Mouse (Mus musculus) ES-E14 (cell line): Measurements from ENCODE around the gene Susd5. TPM values are rescaled to one million over a fixed set of nuclear protein-coding genes. Genes with fewer than 3 reads are reported as not detected.
"Not testable (repeated sequence)": the region's sequence is repeated elsewhere in the genome, so short reads cannot be mapped to it uniquely, and the experiment has no call there.

Experiments
- DNase-seq: peaks from one replicate; pipeline ENCODE4 v3.0.0-alpha.2; 2013; ENCODE audit warnings: low read depth, low spot score
- H3K27ac ChIP-seq: 2 replicates; pipeline ENCODE4 v1.5.1; 2012; ENCODE audit warnings: low read depth, mild to moderate bottlenecking, low read length, moderate library complexity, mixed read lengths; ENCODE audit not compliant: poor library complexity, insufficient read depth, severe bottlenecking
- H3K36me3 ChIP-seq: 2 replicates; pipeline ENCODE4 v1.6.1; 2012; ENCODE audit warnings: mild to moderate bottlenecking, low read length, moderate library complexity, mixed read lengths; ENCODE audit not compliant: control insufficient read depth, poor library complexity, insufficient read depth, severe bottlenecking
- H3K4me1 ChIP-seq, 2 experiments: fragments of 150-350 bp in 1 of 2; sonication (generic) in 1 of 2; 2 replicates each; pipeline ENCODE4 v1.6.1; 2012; ENCODE audit warnings: low read length in 2 of 2, mild to moderate bottlenecking in 1 of 2, mixed read lengths in 1 of 2; ENCODE audit not compliant: control insufficient read depth in 2 of 2, insufficient read depth in 2 of 2, poor library complexity in 1 of 2
- H3K4me3 ChIP-seq, 2 experiments: fragments of 150-350 bp in 1 of 2; sonication (generic) in 1 of 2; 2 replicates each; pipeline ENCODE4 v1.5.1; 2012; ENCODE audit warnings: low read length in 2 of 2, low read depth in 1 of 2, mild to moderate bottlenecking in 1 of 2, mixed read lengths in 1 of 2; ENCODE audit not compliant: insufficient read depth in 1 of 2, poor library complexity in 1 of 2, severe bottlenecking in 1 of 2
- H3K9ac ChIP-seq: 2 replicates; pipeline ENCODE4 v1.6.1; 2012; ENCODE audit warnings: low read depth, mild to moderate bottlenecking, low read length, mixed read lengths; ENCODE audit not compliant: poor library complexity, insufficient read depth, severe bottlenecking
- H3K9me3 ChIP-seq: fragments of 150-350 bp; sonication (generic); 2 replicates; pipeline ENCODE4 v1.6.1; 2012; ENCODE audit warnings: low read depth, mild to moderate bottlenecking, low read length; ENCODE audit not compliant: control insufficient read depth, insufficient read depth
- CHD2 ChIP-seq: IDR thresholded peaks from 2 replicates; pipeline ENCODE4 v1.6.1; 2014; ENCODE audit warnings: mild to moderate bottlenecking, low read depth, low read length, inconsistent platforms
- HCFC1 ChIP-seq: IDR thresholded peaks from 2 replicates; pipeline ENCODE4 v1.6.1; 2012; ENCODE audit warnings: low read length, inconsistent platforms, borderline replicate concordance; ENCODE audit not compliant: insufficient read depth
- MAFK ChIP-seq: IDR thresholded peaks from 2 replicates; pipeline ENCODE4 v1.6.1; 2014; ENCODE audit warnings: mild to moderate bottlenecking, low read depth, low read length, inconsistent platforms; ENCODE audit not compliant: insufficient read depth
- ZC3H11A ChIP-seq: IDR thresholded peaks from 2 replicates; pipeline ENCODE4 v1.6.1; 2012; ENCODE audit warnings: low read depth, mild to moderate bottlenecking, inconsistent platforms, low read length, borderline replicate concordance
- ZNF384 ChIP-seq: IDR thresholded peaks from 2 replicates; pipeline ENCODE4 v1.6.1; 2012; ENCODE audit warnings: low read depth, low read length, inconsistent platforms
- in situ Hi-C, 2 experiments: fragments of 600-800 bp; cut with MboI; formaldehyde crosslinking; loops; one replicate each; pipeline ENCODE4 v1.15.1; 2025; ENCODE audit warnings: low sequenced_read_pairs in 2 of 2, inconsistent platforms in 1 of 2; ENCODE audit not compliant: unreplicated experiment in 2 of 2
- total RNA-seq: library from RNA; depleted of rRNA; stranded (reverse); fragments of 300-350 nt; gene quantifications from 2 replicates; pipeline ENCODE4 v1.2.3, GENCODE M21; 2012

The Susd5 gene
- total RNA-seq, 1 experiment, result 0.98 TPM

DNA sequence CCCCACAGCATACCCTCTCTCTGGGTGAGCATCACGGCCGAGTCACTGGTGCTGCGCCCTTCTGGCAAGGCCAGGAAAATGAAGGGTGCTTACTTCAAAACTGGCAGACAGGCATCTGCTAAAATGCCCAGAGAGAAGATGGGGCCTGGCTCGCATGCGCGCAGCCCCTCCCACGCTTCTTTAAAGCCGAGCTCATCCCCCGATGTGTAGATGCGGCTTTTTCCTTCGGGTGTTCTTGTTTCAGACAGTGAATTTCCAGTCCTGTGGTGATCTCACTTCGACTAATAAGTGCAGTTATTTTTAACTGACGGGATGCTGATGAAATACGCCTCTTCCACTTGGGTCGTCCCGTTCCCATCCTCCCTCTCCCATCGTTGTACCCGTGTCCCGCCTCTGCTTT is 16.7 kb downstream of the Susd5 start:
- peaks cover 2% of the 10 kb centered on the region in 2 experiments; a peak in 1 of 4 replicates for H3K4me1 ChIP-seq
- DNase-seq, result no peak
- H3K4me3 ChIP-seq, result no peak overlapping the region
- no peaks in the 10 kb centered on the region for H3K9me3 ChIP-seq
- TF ChIP-seq HCFC1 (no peak), ZC3H11A (no peak)
- no peak overlapping the region for H3K9ac ChIP-seq
- no peak overlapping the region for H3K27ac ChIP-seq
- no peaks in the 10 kb centered on the region for H3K36me3 ChIP-seq
- in situ Hi-C loops, result no loop called here

DNA sequence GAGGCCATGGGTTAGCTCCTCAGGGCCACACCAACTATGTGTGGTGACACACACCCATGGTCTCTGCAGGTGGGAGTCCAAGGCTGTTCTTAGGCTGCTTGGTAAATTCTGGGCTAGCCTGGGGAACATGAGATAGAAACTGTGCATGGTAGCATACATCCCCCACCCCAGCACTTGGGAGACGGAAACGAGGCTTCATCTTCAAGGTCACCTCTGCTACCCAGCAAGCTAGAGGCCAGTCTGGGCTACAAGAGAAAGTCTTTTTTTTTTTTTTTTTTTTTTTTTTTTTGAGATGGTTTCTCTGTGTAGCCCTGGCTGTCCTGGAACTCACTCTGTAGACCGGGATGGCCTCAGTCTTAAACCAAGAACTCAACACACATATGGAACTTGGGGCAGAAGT is 29.5 kb downstream of the Susd5 start:
- in situ Hi-C loops, result no loop called here
- no peak for DNase-seq
- Histone ChIP-seq H3K9ac (no peak overlapping the region), H3K9me3 (no peaks in the 10 kb centered on the region), H3K4me1 (peaks cover 16 to 17% of the 10 kb centered on the region in 2 experiments), H3K27ac (no peak overlapping the region), H3K4me3 (no peak overlapping the region), H3K36me3 (no peaks in the 10 kb centered on the region)
- TF ChIP-seq ZC3H11A (no peak), MAFK (no peak), HCFC1 (no peak), CHD2 (no peak), ZNF384 (peak; percentile 85)

DNA sequence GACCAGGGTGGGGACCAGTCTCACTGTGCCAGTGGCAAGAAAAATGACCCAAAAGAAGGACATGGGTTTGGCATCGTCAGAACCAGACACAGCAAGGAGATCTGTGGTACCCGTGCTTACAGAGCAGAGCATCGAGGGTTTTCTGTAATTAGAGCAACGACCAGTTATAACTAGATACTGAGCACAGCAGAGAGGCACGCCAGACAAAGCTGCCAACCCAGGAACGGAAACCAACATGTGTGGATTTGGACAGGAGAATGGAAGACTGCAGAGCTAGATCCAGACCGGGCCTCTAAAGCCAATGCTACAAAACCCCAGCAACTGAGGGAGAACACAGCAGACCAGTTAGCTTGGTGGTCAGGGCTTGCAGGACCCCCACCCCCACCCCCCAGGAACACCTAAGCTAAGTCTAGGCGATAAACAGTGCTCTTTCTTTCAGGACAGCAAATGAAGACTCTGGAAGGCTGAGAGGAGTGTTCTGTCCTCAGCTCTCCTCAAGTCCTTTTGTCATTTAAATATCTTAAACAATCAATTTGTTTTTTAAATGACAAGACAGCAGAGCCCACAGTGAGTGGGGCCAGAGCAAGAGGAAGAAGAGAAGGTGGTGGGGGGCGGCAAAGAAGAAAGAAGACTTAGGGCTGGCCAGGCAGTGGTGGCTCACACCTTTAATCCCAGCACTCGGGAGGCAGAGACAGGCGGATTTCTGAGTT is 30.3 kb downstream of the Susd5 start:
- H3K27ac ChIP-seq, result no peak overlapping the region
- DNase-seq, result peak; percentile 47
- TF ChIP-seq MAFK, result no peak
- no peaks in the 10 kb centered on the region for H3K9me3 ChIP-seq
- peaks cover 16 to 19% of the 10 kb centered on the region in 2 experiments for H3K4me1 ChIP-seq
- H3K4me3 ChIP-seq, result no peak overlapping the region
- no peaks in the 10 kb centered on the region for H3K36me3 ChIP-seq
- no peak overlapping the region for H3K9ac ChIP-seq
- in situ Hi-C loops, result no loop called here

DNA sequence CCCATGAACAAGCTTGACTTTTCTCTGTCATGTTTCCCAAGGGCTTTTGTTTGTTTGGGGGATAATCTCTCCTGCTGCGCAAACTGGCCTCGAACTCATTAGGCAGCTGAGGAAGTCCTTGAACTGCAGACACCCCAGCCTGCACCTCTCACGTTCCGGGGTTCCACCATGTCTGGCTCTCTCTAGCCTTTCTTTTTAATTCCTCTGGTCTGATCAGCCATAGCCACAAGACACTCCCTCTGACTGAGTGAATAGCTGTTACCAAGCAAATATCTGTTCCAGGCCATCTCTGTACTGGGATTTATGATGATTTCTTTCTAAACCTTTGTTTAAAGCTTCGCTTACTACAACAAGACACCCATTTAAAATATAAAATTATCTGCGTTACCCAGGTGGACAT is 31.9 kb downstream of the Susd5 start:
- H3K4me3 ChIP-seq, H3K36me3 ChIP-seq, H3K27ac ChIP-seq, DNase-seq, H3K9ac ChIP-seq, in situ Hi-C loops, H3K9me3 ChIP-seq: not testable (repeated sequence)
- H3K4me1 ChIP-seq, result peaks cover 16 to 19% of the 10 kb centered on the region in 2 experiments

DNA sequence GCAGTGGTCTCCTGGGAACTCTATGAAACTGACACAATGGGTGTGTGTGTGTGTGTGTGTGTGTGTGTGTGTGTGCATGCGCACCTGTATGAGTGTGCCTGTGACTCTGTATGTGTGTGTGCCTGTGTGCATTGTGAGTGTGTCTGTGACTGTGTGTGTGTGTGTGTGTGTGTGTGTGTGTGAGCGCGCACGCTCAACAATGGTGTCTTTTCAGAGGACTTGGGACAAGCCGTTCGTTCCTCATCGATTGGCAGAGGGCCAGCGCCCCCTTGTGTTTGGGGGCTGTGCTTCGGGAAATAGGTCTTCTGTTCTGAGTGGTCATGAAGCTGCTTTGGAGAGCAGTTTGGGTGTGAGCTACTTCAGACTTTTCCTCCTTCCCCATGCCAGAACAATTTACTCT is 35.2 kb downstream of the Susd5 start:
- not testable (repeated sequence) for H3K9ac ChIP-seq, H3K4me3 ChIP-seq, H3K9me3 ChIP-seq, H3K27ac ChIP-seq, H3K36me3 ChIP-seq, H3K4me1 ChIP-seq
- in situ Hi-C loops, result loop anchor here in 1 of 2 experiments (10.0 kb wide), 1 partner anchor 97 kb away; no protein-coding TSS in a partner anchor
- peak; percentile 66 for DNase-seq
